Mouse (Mus musculus): Measurements from ENCODE around the gene Smim9. TPM values are rescaled to one million over a fixed set of nuclear protein-coding genes. Genes with fewer than 3 reads are reported as not detected.

Gene Smim9
- total RNA-seq, 2 experiments from 2014 or later, result not detected

Other genes starting within 250 kb of the Smim9 start
- gene Gab3, start 78.3 kb downstream of the Smim9 start, total RNA-seq (2021), result 1 to 10 TPM; 1.9 to 2.8 TPM
- gene Dkc1, start 67.9 kb downstream of the Smim9 start, total RNA-seq (2021), result 10 to 100 TPM; 24.0 to 26.2 TPM
- gene Mpp1, start 32.8 kb downstream of the Smim9 start, total RNA-seq (2021), result 10 to 100 TPM; 27.4 to 30.0 TPM
- gene Fundc2, start 218.6 kb upstream of the Smim9 start, total RNA-seq (2021), result 10 to 100 TPM; 45.4 to 56.3 TPM
- 1 to 10 TPM; 1.8 to 3.6 TPM for gene F8, start 218.8 kb upstream of the Smim9 start, total RNA-seq (2021)

All from layer of hippocampus, postnatal 14 days (tissue).